Mouse (Mus musculus) lung, postnatal 0 days (tissue): Measurements from ENCODE around the gene Pcdh9. TPM values are rescaled to one million over a fixed set of nuclear protein-coding genes. Genes with fewer than 3 reads are reported as not detected.

Source experiments
- ATAC-seq: fragments of 200-750 bp; cut with Nextera tagmentation; 2 replicates; pipeline ENCODE4 v1.8.0; 2017; ENCODE audit warnings: moderate library complexity
- DNase-seq: peaks from one replicate; pipeline ENCODE4 v3.0.0-alpha.2; 2016; ENCODE audit warnings: low spot score
- H3K27ac ChIP-seq: fragments of 300-500 bp; sonication (generic); 2 replicates; pipeline ENCODE4 v1.5.1; 2014; ENCODE audit warnings: antibody characterized with exemption, mild to moderate bottlenecking, low read length, mixed read lengths
- H3K27me3 ChIP-seq: fragments of 300-500 bp; sonication (generic); replicated peaks from 2 replicates; pipeline ENCODE4 v1.6.1; 2014; ENCODE audit warnings: low read length, mixed read lengths; ENCODE audit not compliant: insufficient read depth
- H3K36me3 ChIP-seq: fragments of 300-500 bp; sonication (generic); 2 replicates; pipeline ENCODE4 v1.6.1; 2014; ENCODE audit warnings: low read length, mixed read lengths; ENCODE audit not compliant: insufficient read depth
- H3K4me1 ChIP-seq: fragments of 300-500 bp; sonication (generic); 2 replicates; pipeline ENCODE4 v1.6.1; 2014; ENCODE audit warnings: antibody characterized with exemption, low read depth, low read length, mixed read lengths; ENCODE audit not compliant: insufficient read depth
- H3K4me2 ChIP-seq: fragments of 300-500 bp; sonication (generic); replicated peaks from 2 replicates; pipeline ENCODE4 v1.6.1; 2014; ENCODE audit warnings: low read depth, mild to moderate bottlenecking, low read length, moderate library complexity, mixed read lengths
- H3K4me3 ChIP-seq: fragments of 300-500 bp; sonication (generic); 2 replicates; pipeline ENCODE4 v1.5.1; 2014; ENCODE audit warnings: low read depth, low read length
- H3K9ac ChIP-seq: fragments of 300-500 bp; sonication (generic); replicated peaks from 2 replicates; pipeline ENCODE4 v1.6.1; 2014; ENCODE audit warnings: low read depth, mild to moderate bottlenecking
- H3K9me3 ChIP-seq: fragments of 300-500 bp; sonication (generic); 2 replicates; pipeline ENCODE4 v1.6.1; 2016; ENCODE audit warnings: low read length, mixed read lengths
- CTCF ChIP-seq: IDR thresholded peaks from 2 replicates; pipeline ENCODE4 v1.5.1; 2016; ENCODE audit warnings: antibody characterized with exemption, mild to moderate bottlenecking
- EP300 ChIP-seq: IDR thresholded peaks from 2 replicates; pipeline ENCODE4 v1.6.1; 2016; ENCODE audit warnings: antibody characterized with exemption, mild to moderate bottlenecking, control low read depth
- WGBS: fragments of 180-500 bp; shearing (Covaris S2); extraction: QIAGEN DNeasy Blood & Tissue Kit; methylation state at CpG from one replicate; pipeline ENCODE4 v1.1.7; 2014; 5-methylcytosine and 5-hydroxymethylcytosine counted together
- polyA plus RNA-seq: library from polyadenylated mRNA; unstranded; fragments of >200 nt; fragmentation: Nextera tagmentation; extraction: Ambion mirVana; gene quantifications from 2 replicates; pipeline ENCODE4 v1.2.1, GENCODE M21; 2015

The Pcdh9 gene
- polyA plus RNA-seq, 1 experiment from 2014 or later: 1.4 TPM

- Histone ChIP-seq H3K9ac (no peak overlapping the region), H3K4me1 (no peaks in the 10 kb centered on the region), H3K9me3 (no peaks in the 10 kb centered on the region), H3K4me2 (no peak overlapping the region), H3K36me3 (no peaks in the 10 kb centered on the region), H3K27me3 (no peaks in the 10 kb centered on the region), H3K4me3 (no peak overlapping the region), H3K27ac (no peak overlapping the region)
- TF ChIP-seq CTCF: peak; percentile 36
- no peak for TF ChIP-seq EP300
- ATAC-seq (no peak), DNase-seq (no peak)
- 39% methylated on average over 4 of the region's 4 CpGs for WGBS
Observed at GRCm38 (mm10) chr14:93381163-93381562, 509.3 kb downstream of the Pcdh9 start.

DNA sequence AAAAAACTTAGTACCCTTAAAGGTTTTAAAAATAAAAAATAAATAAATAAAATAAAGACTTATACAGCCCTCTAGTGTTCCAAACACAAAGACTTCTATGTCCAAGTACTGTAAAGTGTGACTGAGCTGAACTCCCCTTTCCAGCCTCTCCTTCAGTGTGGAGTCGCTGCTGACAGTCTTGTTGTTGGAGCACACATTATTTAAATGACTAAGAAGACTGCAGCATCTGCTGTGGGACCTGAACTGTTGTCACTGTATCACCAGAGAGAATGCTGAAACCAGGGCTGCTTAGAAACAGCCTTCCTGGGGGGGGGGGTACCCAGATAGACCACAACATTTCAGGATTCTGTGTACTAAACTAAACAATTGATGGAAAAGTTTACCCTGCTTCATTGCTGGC is 509.7 kb downstream of the Pcdh9 start:
- no peak for ATAC-seq
- Histone ChIP-seq H3K9me3 (no peaks in the 10 kb centered on the region), H3K4me2 (no peak overlapping the region), H3K27ac (no peak overlapping the region), H3K4me3 (no peak overlapping the region), H3K27me3 (no peaks in the 10 kb centered on the region), H3K4me1 (no peaks in the 10 kb centered on the region), H3K9ac (no peak overlapping the region), H3K36me3 (no peaks in the 10 kb centered on the region)
- no peak for DNase-seq
- TF ChIP-seq CTCF: no peak
- TF ChIP-seq EP300: no peak
- 32% methylated on average over 1 of the region's 1 CpGs for WGBS

- no peak overlapping the region for H3K9ac ChIP-seq
- H3K27ac ChIP-seq: no peak overlapping the region
- no peak for DNase-seq
- no peaks in the 10 kb centered on the region for H3K4me1 ChIP-seq
- no peak overlapping the region for H3K4me2 ChIP-seq
- no peaks in the 10 kb centered on the region for H3K27me3 ChIP-seq
- 46% methylated on average over 4 of the region's 4 CpGs for WGBS
- H3K4me3 ChIP-seq: no peak overlapping the region
- H3K36me3 ChIP-seq: no peaks in the 10 kb centered on the region
- no peaks in the 10 kb centered on the region for H3K9me3 ChIP-seq
- no peak for TF ChIP-seq EP300
- no peak for ATAC-seq
Observed at GRCm38 (mm10) chr14:93376159-93376558, 514.3 kb downstream of the Pcdh9 start.

DNA sequence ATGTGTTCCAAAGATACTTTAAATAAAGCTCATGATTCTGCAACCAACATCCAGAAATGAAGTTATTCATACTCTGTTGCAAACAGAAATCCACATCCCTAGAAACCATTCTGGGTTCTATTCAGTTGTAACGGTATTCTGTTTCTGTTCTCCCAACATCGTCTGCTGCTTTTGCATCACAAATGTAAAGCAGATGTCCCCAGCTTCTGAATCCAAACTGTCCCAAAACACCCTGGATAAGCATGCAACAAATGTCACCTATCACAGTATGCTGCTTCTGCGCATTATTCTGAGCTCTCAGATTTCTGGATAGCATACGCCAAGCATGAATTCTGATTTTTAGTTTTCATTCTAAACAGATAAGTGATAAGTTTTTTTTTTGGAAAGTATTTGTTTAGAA is 516.3 kb downstream of the Pcdh9 start:
- TF ChIP-seq EP300 (no peak), CTCF (no peak)
- no peak for DNase-seq
- Histone ChIP-seq H3K4me2 (no peak overlapping the region), H3K4me1 (no peaks in the 10 kb centered on the region), H3K4me3 (no peak overlapping the region), H3K9me3 (no peaks in the 10 kb centered on the region), H3K36me3 (no peaks in the 10 kb centered on the region), H3K27me3 (no peaks in the 10 kb centered on the region), H3K27ac (no peak overlapping the region), H3K9ac (no peak overlapping the region)
- WGBS: 77% methylated on average over 4 of the region's 4 CpGs
- no peak for ATAC-seq

DNA sequence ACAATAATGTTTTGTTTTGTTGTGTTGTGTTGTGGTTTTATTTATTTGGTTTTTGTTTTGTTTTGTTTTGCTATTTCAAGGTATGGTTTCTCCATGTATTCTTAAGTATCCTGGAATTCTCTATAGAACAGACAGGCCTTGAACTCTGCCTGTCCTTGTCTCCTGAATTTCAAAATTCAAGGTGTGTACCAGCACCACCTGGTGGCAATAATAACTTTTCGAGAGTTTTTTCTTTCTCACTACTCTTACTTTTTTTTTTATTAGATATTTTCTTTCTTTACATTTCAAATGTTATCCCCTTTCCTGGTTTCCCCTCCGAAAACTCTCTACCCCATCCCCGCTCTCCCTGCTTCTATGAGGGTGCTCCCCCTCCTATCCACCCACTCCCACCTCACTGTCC is 536.3 kb downstream of the Pcdh9 start:
- WGBS: 76% methylated on average over 3 of the region's 3 CpGs
- no peaks in the 10 kb centered on the region for H3K4me1 ChIP-seq
- ATAC-seq (no peak), DNase-seq (no peak)
- no peaks in the 10 kb centered on the region for H3K9me3 ChIP-seq
- no peak overlapping the region for H3K4me3 ChIP-seq
- H3K36me3 ChIP-seq: no peaks in the 10 kb centered on the region
- H3K9ac ChIP-seq: no peak overlapping the region
- no peak overlapping the region for H3K4me2 ChIP-seq
- H3K27ac ChIP-seq: no peak overlapping the region
- H3K27me3 ChIP-seq: no peaks in the 10 kb centered on the region
- TF ChIP-seq EP300 (no peak), CTCF (no peak)

DNA sequence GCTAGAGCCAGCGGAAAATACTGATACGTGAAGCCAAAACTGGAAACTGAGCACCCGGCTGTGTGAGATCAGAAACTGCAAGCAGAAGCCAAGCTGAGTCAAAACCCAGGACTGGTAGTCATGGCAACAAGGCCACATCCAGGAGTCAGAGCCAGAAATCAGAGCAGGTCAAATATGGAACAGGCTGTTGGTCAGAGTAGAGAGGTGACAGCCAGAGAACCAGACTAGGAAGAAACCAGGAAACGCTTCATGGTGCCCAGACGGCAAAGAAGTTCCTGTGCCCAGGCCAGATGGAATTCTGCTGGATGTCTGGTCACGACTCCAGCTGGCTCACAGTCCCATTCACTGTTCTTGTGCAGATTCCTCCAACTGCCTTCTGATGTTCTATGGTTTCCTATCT is 539.6 kb downstream of the Pcdh9 start:
- 49% methylated on average over 6 of the region's 6 CpGs for WGBS
- DNase-seq (no peak), ATAC-seq (no peak)
- Histone ChIP-seq H3K27me3 (no peaks in the 10 kb centered on the region), H3K36me3 (no peaks in the 10 kb centered on the region), H3K4me3 (no peak overlapping the region), H3K4me2 (no peak overlapping the region), H3K4me1 (no peaks in the 10 kb centered on the region), H3K9me3 (no peaks in the 10 kb centered on the region), H3K27ac (no peak overlapping the region), H3K9ac (no peak overlapping the region)
- TF ChIP-seq EP300 (no peak), CTCF (no peak)

- DNase-seq (no peak), ATAC-seq (no peak)
- H3K9me3 ChIP-seq: no peaks in the 10 kb centered on the region
- H3K4me3 ChIP-seq: no peak overlapping the region
- no peaks in the 10 kb centered on the region for H3K36me3 ChIP-seq
- H3K4me1 ChIP-seq: no peaks in the 10 kb centered on the region
- H3K27ac ChIP-seq: no peak overlapping the region
- no peak overlapping the region for H3K9ac ChIP-seq
- WGBS: 77% methylated on average over 7 of the region's 7 CpGs
- TF ChIP-seq CTCF: no peak
- TF ChIP-seq EP300: no peak
- no peaks in the 10 kb centered on the region for H3K27me3 ChIP-seq
- H3K4me2 ChIP-seq: no peak overlapping the region
Observed at GRCm38 (mm10) chr14:93349166-93349565, 541.3 kb downstream of the Pcdh9 start.
